Mouse (Mus musculus) hindlimb bud, embryonic 11.5 days (tissue): ENCODE data around the gene Hspb1.
A peak's percentile ranks its signal among the peaks of the same experiment; 100 is the strongest.

Experiments used
- DNase-seq: peaks from one replicate; pipeline ENCODE4 v3.0.0-alpha.2; 2012; ENCODE audit warnings: low read depth, low spot score; ENCODE audit errors: extremely low spot score

Gene Hspb1

DNA sequence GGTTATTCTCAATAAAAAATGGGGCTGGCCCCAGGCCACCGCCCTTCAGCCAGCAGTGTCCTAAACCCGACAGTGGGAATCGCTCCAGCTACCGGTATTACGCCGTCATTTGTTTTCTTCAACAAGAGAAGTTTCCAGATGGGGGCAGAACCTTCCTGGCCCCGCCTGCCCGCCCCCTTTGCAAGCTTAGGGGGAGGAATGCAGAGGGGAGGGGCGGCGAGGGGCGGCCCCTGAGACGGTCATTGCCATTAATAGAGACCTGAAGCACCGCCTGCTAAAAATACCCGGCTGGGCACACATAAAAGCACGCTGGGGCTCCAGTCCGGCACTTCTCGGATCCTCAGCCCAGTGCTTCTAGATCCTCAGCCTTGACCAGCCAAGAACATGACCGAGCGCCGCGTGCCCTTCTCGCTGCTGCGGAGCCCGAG, at the start of gene Hspb1:
Hspb1 (plus strand) TSS at position 245 of the 428 bp plus-strand sequence.
- no peak for DNase-seq

DNA sequence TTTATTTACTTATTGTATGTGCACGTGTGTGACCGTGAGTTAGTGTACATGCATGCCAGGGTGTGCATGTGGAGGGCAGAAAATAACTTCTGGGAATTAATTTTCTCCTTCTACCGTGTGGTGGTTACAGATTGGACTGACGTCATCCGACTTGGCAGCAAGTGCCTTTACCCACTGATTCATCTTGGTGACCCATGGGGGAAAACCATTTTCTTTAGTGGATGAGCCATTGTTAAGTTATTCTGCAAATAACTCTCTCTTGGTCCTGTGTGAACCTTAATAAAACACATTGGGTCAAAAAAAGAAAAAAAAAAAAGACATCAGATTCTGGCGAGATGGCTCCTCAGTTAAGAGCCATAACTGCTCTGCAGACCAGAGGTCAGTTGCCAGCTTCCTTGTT, 46.1 kb upstream of the Hspb1 start:
- DNase-seq: no peak

DNA sequence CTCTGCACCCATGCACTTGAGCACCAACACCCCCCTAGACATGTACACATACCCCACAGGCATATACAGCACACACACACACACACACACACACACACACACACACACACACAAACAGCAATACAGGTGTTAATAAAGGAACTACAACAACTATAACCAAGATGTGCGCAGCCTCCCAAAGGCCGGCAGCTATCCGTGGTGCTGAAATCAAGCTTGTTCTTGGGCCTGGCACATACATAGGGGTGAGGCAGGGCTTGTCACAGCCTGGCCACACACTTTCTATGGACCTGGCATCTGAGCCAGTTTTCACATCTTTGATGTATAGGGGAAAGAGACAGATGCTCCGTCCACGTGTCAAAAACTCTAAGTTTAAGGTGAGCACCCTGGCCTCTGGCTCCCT, 44.3 kb upstream of the Hspb1 start:
- no peak for DNase-seq

DNA sequence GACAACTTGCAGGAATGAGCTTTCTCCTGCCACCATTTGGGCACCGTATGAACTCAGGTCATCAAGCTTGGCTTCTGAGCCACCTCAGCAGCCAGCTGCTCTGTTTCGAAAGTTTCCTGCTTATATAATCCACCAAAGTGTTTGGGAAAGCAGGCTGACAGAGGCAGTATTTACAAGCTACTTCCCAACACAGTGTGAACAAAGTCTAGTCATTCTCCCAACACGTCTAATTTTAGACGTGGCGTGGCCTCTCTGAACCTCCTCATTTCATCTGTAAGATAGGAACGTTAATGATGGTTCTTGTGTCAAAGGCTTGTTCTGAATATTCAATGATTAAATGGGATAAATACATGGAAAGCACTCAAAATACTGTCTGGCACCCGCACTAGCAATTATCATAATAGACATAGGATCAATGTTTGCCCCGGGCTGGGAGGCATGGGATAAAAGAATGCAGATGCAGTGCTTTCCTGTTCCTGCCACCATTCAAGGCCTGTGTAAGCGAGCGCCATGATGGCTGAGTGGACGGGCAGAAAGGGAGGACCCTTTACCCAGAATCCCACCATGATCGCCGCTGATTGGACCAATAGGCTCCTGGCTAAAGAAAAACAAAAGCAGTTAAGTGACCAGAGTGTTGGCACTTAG, 41.9 kb upstream of the Hspb1 start:
- no peak for DNase-seq

DNA sequence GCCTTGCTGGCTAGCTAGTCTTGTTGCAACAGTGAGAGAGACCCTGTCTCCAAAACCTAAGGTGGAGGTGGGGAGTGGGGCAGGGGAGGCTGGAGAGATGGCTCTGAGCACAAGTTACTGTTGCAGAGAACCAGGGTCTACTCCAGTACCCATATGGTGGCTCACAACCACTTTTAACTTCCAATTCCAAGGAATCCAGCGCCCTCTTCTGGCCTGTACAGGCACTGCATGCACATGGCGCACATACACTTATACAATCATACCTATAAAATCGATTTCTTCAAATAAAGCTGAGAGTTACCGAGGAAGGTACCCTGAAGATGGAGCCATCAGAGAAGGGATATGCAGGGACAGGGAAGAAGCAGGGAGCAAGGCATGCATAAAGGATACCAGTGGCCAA, 40.3 kb upstream of the Hspb1 start:
- no peak for DNase-seq

DNA sequence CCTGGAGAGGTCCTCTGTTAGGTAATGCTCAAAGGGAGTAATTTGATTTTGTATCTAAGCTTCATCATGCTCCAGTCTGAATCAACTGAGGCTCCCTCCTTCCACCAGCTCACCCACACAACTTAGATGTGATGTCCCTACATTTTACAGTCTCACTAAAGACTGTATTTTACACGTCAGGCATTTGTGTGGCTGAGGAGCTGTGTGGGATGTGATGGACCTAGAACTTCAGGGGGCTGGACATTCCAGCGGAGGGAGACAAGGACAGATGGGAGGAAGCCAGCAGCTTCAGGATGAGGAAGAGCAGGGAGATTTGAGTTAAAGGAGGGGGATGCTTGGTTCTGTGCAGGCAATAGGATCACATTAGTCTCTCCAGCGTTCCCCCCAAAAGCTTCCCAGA, 39.8 kb upstream of the Hspb1 start:
- DNase-seq: no peak

DNA sequence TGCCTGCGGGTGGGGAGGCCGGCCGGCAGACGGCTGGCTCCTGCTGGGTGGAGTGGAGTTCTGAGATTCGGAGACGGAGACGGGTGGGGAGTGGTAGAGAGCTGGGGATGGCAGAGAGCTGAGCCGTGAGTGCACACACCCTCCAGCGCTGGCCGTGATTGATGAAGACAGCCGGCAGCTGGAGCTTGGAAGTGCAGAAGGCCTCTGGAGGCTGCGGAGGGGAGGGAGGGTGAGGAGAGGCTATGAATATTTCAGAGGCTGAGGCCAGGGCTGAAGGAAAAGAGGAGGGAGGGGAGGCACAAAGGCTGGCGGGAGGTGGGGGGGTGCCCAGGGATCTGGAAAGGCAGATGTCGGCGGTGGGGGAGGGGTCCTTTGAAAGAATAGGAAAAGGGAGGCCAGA, 36.7 kb upstream of the Hspb1 start:
- DNase-seq: no peak

DNA sequence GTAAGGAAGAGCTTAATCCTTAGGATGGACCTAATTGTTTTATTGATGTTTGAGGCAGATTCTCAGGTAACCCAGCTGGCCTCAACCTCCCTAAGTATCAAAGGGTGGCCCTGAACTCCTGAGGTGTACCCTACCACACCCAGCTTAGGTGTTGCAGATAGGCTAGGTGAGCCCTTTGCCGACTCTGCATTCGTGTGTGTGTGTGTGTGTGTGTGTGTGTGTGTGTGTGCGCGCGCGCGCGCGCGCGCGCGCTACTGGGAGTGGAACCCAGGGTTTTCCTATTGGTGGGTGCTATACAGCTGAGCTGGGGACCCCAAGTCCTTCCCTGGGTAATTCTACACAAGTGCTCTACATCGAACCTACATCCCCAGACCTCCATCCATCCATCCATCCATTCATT, 36.2 kb upstream of the Hspb1 start:
- no peak for DNase-seq

DNA sequence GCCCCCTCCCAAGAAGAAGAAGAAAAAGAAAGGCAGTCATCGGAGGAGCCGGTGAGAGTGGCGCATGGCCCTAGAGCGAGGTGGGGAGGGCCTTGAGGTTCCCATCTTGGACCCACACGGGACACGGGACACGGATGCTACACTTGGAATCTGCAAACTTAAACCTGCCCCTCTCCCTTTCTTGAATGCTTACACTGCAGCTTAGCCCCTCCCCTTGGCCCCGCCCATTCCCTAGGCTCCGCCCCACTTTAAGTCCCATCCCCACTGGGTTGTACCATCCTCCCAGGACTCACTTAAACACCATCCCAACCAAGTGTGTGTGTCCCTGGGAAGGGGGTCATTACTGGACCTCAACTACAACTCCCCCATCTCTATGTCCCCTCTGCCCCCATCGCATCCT, 35.3 kb upstream of the Hspb1 start:
- DNase-seq: no peak

DNA sequence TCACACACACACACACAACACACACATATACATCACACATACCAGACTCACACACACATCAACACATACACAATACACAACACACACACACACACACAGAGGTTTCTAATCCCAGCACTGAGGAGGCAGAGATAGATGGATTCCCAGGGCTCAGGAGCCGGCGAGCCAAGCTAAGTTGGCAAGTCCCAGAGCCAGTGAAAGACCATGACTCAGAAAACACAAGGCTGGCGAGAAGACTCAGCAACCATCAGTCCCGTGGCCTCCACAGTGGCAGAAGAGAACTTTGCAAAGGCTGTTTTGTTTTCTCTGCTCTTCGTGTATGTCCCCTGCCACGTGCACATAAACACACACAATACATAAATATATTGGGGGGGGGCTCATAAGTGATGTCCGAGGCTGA, 34.0 kb upstream of the Hspb1 start:
- DNase-seq: no peak

DNA sequence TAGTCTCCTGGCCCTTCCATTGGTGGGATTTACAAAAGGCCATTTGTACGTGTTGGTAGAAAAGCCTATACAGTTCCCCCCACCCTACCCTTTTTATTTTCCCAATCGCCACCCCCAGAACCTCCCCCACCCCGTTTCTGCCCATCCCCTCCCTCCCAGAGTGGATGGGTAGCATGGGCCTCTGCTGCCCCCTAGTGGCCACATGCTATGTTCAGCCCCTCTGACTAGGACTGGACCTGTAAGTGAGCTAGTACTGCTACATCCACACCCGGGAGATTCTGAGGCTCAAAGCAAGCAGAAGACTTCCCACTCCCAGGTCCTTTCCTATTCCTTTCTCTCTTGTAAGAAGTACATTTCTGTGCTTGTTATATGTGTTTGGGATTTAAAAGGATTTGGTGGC, 32.6 kb upstream of the Hspb1 start:
- no peak for DNase-seq

DNA sequence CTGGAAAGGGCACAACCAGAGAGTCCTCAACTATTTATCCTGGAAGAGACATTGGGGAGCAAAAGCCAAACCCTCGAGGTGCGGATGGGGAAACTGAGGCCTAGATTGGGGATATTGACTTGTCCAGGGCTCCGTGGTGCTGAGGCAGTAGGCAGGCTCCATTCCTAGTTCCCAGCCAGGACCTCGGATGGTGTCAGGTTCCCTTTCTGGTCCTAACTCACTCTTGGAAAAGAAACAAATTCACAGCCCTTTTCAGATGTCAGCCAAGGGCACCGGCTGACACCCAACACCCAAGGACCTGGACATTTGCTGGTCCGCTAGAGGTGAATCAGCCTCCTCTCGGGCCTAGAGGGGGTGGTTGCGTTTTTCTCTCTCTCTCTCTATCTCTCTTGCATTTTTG, 21.1 kb upstream of the Hspb1 start:
- no peak for DNase-seq

DNA sequence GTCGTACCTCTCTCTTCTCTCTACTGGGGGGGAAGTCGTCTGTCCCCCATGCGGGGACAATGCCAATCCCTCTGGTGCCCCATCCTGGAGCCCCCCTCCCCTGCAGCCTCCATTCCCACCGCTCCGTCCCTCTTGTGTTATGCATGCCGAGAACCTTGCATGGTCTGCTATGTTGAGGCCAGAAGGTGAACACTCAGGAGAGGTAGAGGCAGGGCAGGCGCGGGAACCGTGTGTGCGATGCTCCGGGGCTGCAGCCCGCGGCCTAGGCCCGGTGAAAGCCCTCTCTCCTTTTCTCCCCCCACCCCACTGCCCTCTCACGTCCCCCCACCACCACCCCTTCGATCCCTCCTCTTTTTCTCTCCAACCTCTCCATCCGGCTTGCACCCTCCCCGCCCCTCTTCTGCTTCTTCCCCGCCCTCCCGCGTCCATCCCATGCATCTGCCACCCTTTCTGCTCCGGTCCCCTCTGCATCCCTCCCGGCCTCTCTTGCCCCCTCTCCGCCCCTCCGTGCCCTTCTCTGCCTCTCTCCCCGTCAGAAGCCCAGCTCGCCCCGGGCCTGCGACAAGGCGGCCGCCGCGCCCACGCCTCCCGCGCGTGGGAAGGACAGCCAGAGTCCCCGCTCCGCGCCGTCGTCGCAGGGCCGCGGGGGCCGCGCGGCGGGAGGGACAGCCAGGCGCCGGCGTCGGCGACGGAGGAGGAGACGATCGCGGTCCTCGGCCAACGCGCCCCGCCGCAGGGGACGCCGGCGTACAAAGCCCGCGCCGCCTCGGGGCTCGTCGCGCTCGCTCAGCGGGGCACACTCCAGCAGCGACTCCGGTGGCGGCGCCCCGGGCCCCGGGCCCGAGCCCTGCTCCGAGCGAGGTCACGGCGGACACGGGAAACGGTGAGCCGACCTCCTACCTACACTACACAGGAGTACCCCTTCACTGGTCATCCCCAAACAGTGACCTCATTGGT, 19.8 kb upstream of the Hspb1 start:
- no peak for DNase-seq

DNA sequence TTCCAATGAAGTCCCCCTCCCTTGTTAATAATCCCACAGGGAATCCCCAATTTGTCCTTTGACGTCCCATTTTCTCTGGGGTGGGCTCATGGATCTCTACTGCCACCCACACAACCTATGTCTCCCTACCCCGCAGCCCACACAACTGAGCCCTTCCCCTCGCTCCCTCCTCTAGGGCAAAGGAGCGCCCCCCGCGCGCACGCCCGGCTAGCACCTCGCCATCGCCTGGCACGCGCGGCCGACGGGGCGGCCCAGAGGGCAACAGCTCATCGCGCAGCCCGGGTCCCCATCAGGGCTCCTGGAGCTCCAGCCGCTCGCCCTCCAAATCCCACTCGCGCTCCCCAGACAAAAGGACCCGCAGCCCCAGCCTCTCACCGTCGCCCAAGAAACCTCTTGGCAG, 19.1 kb upstream of the Hspb1 start:
- DNase-seq: no peak

DNA sequence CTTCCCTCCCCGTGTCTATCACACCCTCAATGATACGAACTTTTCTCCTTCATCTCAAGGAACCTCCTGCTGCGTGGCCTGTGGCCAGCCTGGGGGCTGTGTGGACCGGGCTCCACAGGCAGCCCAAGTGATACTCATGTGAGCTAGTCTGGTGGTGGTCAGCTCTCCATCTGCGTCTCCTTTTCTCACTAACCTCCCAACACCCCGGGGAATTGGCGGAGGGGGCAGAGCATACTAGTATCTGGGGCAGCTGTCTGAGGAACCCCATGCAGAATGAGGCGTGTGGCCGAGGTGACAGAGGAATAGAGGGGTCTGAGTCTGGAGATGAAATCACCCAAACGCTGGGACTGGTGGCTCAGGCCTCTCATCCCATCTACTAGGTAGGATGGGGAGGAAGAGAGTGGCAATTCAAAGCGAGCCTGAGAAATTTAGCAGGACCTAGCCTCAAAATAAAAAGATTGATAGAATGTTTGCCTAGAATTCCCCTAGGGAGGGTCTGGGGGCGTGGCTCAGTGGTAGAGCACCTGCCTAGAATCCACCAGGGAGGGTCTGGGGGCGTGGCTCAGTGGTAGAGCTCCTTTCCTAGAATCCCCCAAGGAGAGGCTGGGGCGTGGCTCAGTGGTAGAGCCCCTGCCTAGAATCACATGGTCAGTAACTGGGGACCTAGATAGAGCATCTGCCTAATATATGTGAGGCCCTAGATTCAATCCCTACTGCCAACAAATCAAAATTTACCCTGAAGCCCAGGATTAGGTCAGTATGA, 17.9 kb upstream of the Hspb1 start:
- DNase-seq: no peak

DNA sequence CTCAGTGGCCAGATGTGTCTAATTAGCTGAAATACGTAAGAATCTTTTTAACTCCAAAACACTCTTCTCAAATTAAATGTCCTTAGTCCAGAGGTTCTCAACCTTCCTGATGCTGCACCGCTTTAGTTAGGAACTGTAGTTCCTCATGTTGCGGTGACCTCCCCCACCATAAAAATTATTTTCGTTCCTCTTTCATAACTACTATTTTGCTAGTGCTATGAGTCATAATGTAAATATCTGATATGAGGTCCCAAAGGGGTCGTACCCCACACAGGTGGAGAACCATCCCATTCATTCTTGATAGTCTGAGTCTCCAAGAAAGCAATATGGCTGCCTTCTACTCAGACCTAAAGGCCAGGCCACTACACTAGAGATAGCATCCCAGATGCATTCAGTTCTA, 17.2 kb upstream of the Hspb1 start:
- DNase-seq: no peak

DNA sequence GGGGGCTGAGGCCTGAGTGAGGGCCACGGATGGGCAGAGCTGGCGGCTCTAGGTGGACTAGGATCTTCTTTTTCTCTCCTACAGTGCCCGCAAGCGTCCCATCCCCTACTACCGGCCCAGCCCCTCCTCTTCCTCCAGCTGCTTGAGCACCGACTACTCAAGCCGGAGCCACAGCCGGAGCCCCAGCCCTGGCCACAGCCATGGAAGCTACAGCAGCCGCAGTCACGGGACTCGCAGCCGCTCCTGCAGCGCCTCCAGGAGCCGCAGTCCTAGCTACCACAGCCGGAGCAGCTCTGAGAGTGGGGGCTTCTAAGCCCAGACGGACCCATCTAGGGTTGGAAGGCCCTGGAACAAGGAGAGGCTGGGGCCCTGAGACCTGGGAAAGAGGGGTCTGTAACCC, 14.7 kb upstream of the Hspb1 start:
- DNase-seq: no peak

DNA sequence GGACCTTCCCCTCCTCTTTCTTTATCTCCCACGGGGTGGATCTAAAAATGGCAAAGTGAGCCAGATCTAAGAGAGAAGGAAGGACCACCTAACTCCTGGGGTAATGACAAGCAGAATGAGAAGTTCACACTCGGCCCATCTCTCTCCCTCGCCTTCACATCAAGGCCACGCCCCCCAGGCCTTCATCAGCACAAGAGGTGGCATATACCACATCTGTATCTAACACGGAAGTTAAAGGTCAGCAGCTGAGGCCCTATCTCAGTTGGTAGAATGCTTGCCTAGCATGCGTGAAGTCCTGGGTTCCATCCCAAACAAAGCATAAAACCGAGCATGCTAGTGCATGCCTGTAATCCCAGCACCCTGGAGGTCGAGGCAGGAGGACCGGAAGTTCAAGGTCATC, 14.0 kb upstream of the Hspb1 start:
- DNase-seq: no peak

DNA sequence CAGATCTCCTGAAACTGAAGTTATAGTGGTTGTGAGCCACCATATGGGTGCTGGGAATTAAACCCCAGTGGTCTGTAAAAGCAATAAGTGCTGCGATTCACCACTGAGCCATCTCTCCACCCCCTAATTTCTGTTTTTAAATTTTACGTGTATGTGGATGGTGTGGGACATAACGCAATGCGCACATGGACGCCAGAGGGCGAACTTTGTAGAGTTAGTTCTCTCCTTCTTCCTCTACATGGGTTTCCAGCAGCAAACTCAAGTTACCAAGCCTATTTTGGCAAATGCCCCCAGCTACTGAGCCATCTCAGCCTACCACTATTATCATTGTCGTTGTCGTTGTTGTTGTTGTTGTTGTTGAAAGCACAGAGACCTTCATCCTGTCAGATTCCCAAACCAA, 10.5 kb upstream of the Hspb1 start:
- DNase-seq: peak; percentile 44

DNA sequence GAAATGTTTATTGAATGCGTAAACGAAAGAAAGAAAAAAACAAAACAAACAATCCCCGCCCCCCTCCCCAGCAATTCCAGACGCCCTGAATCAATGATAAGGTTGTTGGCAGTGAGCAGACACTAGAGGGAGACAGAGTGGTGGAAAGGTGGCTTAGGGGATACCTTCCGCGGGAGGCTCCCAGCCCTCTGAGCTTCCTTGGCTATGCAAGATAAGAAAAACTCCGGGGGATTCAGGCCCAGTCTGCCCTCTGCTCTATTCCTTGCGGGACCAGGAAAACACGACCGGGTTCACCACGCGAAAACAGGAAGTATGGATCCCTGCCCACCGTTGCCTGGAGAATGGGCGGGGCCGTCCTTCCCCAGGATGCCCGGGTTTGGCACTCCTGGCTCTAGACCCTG, 9.9 kb upstream of the Hspb1 start:
- peak; percentile 42 for DNase-seq

DNA sequence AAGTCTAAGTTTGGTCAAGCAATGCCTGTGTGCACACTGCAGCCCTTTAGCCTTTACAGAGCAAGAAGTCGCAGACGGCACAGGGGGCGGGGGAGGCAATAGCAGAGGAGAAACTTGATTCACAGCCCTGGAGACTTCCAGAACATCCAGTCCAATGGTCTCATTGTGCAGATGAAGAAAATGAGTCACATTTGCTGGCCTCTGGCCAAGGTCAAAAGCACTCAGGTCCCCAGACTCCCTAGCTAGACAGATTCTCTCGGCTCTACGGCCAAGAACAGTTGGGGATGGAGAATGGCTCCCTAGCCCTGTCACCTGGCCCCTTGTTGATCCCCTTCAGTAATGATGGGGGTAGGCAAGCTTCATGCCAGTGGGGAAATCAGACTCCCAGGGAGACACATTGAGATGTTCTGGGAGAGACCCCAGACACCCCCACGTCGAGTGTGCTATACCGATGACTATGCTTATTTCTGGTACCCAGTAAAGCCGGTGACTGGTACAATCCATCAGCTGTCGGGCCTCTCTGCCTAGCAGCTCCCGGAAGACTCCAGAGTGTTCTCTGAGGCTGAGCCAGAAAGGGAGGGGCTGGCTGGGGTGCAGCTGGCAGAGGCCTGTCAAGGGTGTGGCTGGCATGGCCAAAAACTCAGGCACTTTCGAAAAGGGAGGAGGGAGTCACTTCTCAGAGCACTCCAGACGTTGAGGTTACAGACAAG, 8.1 kb upstream of the Hspb1 start:
- no peak for DNase-seq
